Mouse (Mus musculus) lung, adult 18-20 months (tissue): Measurements from ENCODE around the gene Fgfr2.
A peak's percentile ranks its signal among the peaks of the same experiment; 100 is the strongest.

Source experiments
- DNase-seq, 2 experiments: peaks; one replicate each; pipeline ENCODE4 v3.0.0; 2022; ENCODE audit warnings: mixed read lengths in 2 of 2

The Fgfr2 gene

DNA sequence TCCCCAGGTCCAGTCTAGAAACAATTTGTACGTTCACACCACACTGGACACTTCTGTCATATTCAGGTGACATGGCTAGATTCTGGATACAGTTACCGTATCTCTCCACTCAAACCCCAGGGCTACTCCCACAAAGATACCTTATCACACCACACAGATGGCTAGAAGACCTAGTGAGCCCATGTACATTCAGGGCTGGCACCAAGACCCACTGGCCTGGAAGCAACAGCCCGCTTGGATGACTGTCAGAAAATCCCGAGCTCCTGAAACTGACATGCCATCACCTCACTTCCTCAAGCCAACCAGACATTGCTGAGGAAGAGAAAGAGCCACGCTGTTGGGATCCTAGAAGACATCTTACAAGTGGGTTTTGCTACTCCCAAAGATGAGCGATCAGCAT lies 384.3 kb downstream of the Fgfr2 start:
- no peak for DNase-seq

DNA sequence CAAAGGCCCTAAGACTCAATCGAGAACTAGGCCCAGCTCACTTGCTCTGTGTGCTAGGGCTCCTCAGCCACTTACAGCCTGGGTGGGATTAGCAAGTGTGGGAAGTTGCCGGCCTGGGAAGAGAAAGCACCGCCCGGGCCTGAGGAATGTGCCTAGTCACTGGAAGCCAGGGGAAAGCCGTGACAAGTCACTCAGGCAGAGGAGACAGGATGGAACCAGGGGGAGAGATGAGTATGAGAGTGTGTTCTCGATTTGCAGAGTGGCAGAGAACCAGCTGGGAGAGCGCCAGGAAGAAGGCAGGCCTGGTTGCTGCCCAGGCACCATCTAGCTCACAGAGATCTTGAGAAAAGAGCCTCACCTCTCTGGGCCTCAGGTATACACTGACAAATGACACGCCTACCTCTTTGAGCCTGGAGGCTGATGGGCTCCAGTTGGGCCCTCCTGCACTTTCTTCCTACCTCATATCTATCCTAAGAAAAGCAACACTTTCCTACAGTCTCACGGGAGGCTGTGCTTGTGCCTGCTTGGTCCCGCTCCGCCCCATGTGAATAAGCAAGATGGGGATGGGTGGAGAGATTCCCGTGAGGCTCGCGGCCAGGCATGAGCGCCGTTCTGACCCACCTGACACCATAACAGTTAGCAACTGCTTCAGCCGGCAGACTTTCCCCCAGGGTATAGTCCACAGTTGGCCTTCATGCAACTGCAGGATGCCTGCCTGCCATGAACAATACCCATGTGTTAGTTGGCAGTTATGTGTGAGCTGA lies 386.9 kb downstream of the Fgfr2 start:
- peak; percentile 69 to 78 for DNase-seq

DNA sequence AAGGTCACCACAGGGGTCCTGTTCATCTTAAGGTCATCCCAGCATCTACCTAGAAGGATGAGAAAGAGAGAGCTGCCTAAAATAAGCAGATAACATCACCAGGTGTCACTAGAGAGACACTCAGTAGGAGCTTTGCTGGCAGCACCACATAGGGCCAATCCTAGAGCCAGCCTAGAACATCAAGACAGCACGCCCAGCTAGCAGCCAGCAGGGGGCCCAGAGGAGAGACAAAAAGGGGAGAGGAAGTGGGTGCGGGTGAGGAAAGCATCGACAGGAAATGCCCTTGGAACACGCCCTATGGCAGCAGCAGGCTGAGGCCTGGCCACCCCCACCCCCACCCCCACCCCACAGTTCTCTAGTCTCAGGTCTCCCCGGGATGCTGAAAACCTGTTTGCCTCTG lies 388.0 kb downstream of the Fgfr2 start:
- DNase-seq, result peak; percentile 83 to 86

DNA sequence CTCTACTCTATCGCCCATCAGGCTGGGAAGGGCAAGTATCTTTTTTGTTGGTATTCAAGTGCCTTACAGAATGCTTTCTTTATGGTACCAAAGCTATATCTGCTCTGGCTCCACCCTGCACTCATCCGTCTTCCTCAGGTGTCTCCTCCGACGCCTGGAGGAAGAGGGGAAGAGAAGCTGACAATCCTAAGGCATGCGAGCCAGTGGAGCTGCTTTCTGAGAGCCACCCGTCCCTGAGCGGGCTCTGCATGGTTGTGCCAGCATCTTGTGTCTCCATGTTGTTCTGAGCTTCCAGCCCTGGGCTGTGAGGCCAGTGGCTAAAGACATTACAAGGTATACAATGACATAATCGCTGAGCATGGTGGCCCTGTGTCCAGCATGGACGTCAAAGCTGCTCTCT lies 388.9 kb downstream of the Fgfr2 start:
- DNase-seq, result no peak

DNA sequence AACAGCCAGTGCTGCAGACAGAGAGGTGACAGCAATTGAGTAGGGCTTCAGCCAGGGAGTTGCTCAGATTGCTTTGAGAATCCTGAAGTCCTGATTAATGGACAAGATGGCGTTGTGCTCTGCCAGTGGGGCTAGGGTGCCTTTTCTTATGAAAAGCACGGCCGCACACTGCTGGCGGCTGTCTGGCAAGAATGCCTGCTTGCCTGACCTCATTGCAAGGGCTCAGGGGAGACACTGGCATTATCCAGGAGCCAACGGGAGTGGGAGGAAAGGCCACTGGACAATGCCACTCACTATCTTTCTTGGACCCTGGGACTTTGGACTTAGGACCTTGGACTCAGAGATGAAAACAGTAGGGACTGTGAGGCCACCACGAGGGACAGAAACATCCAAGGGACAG lies 389.6 kb downstream of the Fgfr2 start:
- DNase-seq, result no peak

DNA sequence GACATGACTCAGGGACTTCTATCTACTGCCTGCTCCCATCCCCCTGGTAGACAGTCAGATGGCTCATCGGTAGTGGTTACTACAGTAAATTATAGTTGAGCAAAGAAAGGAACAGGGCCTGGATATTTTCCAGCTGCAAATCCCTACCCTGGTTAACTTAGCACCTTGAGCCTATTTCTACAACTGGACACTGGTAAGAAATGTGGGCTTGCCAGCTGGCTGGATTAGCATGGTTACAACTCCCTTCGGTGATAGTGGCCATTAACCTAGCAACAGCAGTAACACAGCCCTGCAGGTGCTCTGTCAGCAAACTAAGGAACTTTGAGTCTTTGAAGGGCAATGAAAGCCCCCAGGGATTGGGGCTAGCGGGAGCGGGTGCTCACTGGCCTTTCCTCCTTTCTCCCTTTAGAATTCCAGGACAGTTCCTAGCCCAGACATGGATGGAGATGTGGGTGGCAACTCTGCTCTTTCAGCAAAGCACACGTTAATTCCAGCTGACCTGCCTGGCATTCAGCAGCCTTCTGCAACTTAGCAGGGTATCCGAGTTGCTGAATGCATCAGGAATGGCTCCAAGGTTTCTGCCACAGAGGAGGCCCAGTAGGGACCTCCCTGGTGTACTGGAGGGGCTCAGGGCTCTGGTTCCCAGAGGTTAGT lies 390.9 kb downstream of the Fgfr2 start:
- no peak for DNase-seq

DNA sequence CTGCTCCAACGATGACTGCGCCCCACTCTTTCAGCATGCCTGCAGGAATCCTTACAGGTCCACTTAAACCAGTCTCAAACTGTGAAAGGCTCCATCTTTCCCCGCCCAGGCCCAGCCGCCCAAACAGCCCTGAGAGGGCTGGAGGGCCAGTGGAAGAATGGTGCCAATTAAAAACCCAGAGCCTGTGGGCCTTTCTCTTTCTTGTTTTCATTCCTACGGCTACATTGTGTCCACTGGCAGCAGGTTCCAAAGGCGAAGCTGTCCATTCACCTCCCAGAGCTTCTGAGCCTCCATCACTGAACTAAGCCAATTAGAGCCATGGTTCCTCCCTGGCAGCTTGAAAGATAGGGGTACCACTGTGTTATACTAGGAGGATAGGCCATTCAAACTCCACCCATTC lies 391.6 kb downstream of the Fgfr2 start:
- peak in 1 of 2 experiments; percentile 50 for DNase-seq

DNA sequence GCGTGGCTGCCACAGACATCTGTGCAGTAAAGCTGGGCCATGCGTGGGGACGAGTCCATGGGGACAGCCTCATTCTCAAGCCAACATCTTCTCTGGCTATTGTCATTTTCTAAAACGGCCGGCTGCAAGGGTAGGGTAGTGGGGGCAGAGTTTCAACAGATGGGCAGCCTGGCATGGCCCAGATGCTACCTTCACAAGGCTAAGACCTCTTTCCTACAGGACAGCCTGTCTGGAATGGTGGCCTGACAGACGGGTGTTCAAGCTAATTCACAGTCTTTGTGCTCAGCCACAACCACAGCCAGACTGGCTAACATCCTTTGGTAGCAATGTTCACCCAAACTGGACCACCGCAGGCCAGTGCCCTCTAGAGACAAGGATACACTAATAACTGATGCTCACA lies 392.6 kb downstream of the Fgfr2 start:
- no peak for DNase-seq

DNA sequence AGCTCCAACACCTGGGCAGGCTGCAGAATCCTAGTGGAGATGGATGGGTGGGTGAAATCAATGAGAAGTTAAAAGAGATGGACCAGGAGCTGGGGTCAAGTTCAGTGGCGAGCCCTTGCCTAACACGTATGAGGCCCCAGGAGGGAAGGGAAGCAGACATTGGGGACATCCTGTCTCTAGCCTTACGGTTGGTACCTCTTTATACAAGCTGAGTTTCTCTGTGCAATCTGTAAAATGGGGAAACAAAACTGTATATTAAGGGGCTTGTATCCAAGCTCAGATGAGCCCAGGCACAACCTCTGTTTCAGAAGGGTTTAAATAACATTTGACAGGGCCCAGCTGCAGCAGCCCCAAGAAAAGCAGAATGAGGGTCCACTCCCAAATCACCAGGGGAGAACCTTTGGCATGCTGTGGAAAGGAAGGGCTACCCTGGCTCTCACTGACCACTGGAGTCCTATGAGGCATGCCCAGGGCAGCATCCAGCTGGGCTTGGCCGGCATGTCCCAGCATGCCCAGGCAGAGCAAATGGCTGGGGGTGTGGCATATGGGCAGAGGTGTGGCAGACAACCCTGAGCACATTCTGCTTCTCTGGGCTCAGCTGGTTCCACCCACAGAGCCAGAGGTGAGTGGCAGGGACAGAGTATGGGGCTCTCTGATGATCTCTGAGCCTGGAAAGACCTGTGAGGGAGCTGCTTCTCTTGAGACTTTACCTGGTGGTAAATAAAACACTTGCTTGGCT lies 393.9 kb downstream of the Fgfr2 start:
- peak; percentile 77 to 86 for DNase-seq

DNA sequence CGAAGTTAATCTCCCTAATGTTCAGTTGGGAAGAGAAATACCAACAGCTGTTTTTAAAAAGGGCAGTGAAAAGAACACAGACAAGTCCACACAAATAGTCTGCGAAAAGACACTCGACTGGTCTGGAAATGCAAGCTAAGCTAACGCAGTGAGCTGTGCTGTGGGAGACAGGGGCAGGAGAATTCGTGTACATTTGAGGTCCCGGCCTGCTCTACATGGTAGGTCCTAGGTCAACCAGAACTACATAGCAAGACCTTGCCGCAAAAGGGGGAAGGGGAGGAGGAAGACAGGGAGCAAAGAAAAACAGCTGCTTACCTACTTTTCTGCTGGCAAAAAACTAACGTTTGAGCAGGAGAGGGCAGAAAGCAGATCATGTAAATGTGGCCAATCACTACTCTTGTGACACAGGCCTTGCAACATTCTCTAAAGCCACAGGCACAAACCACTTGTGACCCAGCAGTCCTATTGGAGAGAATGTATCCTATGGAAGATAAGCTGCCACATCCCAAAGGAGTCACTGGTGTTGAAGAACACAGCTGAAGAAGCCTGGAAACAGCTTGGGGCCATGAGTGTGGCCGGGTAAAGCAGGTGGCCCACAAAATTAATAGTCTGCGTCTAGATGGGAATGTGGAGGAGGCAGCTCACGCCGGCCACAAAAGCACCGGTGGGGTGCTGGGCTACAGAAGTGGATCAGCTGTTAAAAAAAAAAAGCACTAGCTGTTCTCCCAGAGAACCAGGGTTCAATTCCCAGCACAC lies 396.9 kb downstream of the Fgfr2 start:
- DNase-seq, result peak; percentile 59 to 68

DNA sequence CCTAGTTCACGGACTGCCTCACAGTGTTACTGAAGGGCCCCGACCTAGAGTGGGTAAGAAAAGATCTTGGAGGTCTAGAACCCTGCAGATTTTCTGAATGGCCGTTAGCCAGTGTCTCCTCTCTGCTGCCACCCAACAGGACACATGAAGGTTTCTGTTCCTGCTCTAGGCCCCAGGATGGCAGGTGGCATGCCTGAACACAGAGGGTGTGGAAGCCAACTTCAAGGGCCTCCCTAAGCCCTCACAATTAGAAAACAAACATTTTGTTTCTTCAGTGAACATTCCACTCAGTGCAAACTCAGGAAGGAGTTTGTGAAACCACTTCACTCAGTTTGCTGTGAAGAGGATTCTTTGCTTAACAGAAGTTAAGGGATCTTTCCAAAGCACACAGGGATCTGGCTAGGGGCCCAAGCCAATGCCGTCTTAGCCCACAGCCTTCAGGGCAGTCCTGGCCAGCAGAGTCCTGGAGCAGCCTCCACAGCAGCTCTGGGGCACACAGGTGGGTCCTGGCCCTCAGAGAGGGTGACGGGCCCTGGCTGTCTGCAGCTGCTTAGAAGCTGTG lies 398.6 kb downstream of the Fgfr2 start:
- DNase-seq, result peak; percentile 88 to 92

DNA sequence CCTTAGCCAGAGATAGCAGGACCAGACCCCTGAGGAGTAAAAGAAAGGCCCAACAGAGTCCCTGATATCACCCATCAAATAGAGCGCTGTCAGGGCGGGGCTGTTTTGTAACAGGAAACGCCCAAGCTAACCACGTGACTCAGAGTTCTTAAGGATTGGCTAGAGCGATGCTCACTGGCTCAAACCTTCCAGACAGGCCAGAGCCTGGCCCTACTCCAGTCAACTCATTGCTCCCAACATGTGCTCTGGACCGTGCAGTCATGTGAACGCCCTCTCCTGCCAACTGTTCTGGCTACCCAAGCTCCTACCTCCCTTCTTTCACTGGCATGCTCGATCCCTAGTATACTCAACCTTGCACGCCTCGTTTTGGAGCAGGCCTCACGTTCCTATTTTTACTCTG lies 399.2 kb downstream of the Fgfr2 start:
- DNase-seq, result peak; percentile 88 to 90

DNA sequence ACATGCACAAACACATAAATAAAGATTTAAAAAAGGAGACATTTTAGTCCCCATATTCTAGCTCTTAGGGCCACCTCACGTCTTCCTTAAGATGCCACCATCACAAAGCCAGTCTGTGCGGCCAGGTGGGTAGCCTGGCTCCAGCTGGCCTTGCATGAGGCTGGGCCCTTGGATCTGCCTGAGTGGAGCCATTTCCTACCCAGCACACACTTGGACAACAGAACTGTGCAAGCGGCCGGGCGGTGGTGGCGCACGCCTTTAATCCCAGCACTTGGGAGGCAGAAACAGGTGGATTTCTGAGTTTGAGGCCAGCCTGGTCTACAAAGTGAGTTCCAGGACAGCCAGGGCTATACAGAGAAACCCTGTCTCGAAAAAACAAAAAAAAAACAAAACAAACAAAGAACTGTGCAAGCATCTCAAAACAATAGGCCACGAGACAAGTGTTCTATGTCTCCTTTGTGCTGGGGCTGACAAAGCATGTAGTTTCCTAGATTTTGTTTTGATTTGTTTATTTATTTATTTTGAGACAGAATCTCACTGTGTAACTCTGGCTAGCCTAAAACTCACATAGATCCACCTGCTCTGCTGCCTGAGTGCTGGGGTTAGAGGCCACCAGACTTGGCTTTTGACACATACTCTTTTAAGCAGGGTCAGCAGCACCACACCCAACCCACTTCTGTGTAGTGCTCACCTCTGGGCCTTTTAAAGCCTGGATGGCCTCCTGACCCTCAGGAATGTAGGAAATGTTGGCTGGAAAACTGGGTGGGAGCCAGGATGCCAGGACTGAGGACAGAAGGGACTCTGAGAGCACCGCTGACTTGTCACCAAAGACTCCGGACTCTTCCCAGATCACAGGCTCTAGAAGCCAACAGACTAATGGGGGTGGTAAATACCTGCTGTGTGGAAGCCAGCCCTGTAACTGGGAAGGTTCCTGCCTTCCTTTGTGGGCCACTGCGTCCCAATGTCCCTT lies 400.5 kb downstream of the Fgfr2 start:
- DNase-seq, result peak; percentile 73 to 77

DNA sequence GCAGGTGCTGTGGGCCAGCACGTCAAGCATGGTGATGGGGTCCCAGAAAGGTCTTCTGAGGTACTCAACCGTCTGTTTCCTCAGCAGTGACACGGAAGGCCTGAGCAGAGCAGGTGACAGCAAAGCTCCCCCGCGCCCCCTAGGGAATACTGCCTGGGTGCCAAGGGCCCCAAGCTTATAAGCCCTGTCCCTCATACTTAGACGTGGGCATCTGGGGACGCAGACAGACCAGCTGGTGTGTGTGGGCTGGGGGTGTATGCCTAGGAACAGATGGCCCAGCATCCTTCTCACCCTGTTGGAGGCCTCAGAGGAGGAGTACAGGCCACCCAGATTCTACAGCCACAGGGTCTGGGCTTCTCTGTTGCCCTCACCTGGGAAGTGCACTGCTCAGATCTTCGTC lies 402.6 kb downstream of the Fgfr2 start:
- DNase-seq, result no peak

DNA sequence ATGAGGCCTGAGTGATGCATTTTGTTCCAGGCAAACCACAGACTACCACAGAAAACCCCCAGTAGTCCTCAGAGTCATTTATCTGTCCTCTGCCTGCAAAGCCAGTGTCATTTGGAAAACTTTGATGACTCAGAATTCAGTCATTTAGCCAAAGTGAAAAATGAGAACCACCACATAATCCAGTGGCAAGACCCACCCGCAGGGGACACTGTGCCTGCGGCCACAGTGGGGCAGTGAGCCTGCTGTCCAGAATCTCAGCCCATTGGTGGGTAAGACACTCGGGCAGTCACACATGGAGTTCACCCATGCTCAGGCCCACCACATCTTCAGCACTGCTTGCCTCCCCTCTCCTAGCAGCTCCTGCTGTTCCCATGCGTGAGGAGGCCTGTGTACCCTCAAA lies 403.6 kb downstream of the Fgfr2 start:
- no peak for DNase-seq

DNA sequence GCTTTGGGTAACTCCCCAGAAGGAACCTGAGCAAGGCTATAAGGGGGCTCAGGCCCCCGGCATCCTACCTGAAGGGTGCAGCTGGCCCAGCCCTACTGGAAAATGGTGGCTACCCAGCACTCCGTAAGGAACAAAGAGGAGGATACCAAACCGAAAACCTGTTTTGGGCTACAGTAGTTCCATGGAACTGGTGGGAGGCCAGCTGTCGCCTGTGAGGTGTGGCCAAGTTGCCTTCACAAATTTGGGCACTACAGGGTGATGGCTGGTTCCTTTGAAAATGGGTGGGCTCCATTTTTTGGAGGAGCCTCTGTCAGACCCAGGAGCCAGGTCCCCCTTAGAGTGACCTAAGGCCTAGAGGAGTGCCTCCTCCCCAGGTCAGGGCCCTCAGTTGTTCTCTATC lies 407.9 kb downstream of the Fgfr2 start:
- no peak for DNase-seq

DNA sequence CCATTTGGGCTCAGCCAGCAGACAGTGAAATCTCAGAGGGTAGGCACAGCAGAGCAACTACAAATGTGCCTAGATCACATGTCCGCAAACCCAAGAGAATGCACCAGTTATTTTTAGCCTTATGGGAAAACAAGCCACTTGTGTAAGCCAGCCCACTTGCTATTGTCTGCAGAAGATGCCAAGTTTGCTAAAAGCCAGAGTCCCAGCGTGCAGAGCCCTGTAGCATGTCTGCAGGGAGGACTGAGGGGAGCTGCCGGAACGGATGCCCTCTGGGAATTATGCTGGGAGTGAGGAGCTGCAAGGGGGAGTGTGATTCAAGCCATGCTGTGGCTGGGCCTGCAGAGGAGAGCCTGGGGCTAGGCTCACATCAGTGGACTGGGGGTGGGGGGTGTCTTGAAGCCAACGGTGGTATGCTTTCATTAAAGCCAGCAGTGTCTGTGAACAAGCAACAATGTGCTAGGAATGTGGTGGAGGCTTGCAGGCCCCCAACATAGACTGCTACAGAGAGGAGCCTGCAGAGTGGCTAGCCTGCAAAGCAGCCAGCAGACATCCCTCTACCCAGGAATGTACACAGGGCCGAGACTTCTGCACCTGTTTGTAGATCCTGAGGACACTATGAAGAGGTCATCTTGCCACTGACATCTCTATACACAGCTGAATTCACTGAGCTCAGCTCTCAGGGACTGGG lies 408.8 kb downstream of the Fgfr2 start:
- peak; percentile 51 to 62 for DNase-seq

DNA sequence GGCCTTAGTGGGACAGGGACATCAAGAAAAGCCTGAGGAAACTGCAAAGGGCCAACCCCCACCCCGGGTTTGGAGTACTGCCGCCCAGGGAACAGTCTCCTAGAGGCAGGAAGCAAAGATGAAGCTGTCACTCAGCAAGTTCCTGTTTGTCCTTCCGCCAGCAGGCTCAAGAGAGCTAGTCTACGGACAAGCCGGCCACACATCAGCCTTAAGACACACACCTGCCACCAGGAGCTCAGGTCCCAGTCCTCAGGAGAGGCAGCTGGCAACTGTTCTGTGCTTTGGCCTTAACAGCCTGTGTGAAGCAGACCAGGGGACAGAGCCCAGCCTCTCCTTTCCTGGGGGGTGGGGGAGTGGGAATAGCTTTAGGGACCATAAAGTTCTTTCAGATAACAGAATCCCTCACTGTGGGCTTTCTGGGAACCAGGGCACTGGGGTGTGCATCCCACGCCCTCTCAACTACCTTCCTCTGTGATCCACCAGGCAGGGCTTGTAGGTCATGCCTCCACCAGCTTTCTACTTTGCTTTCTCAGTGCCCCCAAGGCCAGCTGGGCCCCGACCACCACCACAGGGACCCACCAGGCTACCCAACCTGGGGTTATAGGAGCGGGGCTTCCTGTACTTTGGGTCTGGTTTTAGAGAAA lies 409.5 kb downstream of the Fgfr2 start:
- DNase-seq, result peak; percentile 65 to 78

DNA sequence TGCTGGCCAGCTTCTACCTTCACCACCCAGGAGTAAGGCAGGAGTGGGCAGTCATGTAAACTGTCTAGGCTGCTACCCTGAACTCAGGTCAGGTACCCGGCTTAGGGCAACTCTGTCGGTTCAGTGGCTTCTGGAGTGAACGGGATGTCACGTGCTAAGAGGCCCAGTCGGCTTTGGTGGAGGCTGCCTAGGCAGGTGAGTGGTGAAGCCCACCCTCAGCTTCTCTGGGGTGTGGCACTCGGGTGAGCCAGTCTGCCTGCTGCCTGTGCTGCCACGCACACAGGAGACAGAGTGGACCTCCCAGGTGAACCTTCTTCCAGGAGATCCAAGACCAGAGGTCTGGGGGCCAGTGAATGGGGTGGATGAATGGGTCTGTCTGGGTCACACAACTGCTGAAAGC lies 410.2 kb downstream of the Fgfr2 start:
- DNase-seq, result no peak

DNA sequence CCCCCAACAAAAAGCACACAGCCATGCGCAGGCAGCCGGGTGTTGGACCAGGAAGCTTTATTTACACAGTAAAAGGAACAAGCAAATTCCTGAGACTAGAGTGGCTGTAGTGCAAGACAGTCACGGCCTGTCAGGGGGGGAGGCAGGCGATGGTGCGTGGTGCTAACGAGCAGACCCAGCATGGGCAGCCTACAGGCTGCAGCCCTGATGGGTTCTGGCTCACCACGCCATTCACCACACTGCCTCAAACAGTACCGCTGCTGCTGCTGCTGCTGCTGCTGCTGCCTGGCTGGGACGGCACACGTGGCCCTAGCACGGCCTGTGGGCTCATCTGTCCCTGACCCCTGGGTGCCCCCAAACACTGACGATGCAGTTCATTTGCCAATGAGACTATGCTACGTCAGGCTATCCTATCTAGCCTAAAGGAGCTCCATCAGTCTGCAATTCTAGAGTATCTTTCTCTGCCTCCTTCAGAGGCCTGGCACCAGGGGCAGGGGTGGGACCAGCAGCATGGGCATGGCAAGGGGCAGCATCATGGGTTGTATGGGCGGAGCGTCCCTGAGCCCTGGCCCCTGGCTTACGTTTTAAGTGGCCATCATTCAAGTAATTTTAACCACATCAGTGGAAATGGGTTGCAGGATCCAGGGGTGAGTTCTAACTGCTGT lies 411.0 kb downstream of the Fgfr2 start:
- DNase-seq, result peak; percentile 66 to 80
